Mouse (Mus musculus) liver, embryonic 14.5 days (tissue): ENCODE data around the gene Olfr66.

Source experiments
- CTCF ChIP-seq: IDR thresholded peaks from 2 replicates; pipeline ENCODE4 v1.5.1; 2016; ENCODE audit warnings: antibody characterized with exemption, low read depth, control low read depth
- EP300 ChIP-seq: IDR thresholded peaks from 2 replicates; pipeline ENCODE4 v1.6.1; 2016; ENCODE audit warnings: antibody characterized with exemption, low read depth

DNA sequence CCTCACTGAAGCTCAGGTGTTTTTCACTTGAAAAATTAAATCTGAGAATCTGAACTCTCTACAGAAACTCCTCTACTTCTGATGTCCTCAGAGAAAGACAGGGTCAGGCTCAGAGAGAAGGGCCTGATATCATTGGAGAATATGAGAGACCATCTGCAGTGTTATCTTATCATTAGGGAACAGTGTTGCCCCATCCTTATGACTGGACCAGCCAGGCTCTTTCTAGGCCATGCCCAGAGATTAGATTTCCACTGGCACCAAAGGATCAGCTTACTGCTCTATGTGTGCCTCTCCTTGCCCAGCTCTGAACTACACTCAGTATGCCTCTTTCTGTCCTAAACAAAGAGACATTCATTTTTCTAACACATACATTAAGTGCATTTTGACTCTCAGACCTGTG, 29.3 kb upstream of the Olfr66 start:
- no peak for TF ChIP-seq CTCF
- peak; percentile 98 for TF ChIP-seq EP300
